Mouse (Mus musculus): Measurements from ENCODE around the gene St3gal6.

Gene St3gal6

GRCm38 (mm10) chr16:58421696-58422354, 102.2 kb downstream of the St3gal6 start:
- DNase-seq (ENCODE audit: low spot score) = peak; percentile 37

Data from yolk sac, embryonic 10.5 days (tissue).